Mouse (Mus musculus): Measurements from ENCODE around the gene Gtpbp4. TPM values are rescaled to one million over a fixed set of nuclear protein-coding genes. Genes with fewer than 3 reads are reported as not detected.

Gtpbp4 gene
- 108 TPM for polyA plus RNA-seq (2017; shearing (Covaris generic))

GRCm38 (mm10) chr13:8995990-8996786, at the start of gene Gtpbp4:
Gtpbp4 (minus strand) TSS chr13:8996083.

GRCm38 (mm10) chr13:8952563-8952962, 43.3 kb downstream of the Gtpbp4 start, which contains the start of gene Idi2:
Idi2 (plus strand) TSS chr13:8952863.

GRCm38 (mm10) chr13:8948131-8948530, 47.8 kb downstream of the Gtpbp4 start, which contains the start of gene Gm9745:
Gm9745 (minus strand) TSS chr13:8948231.

Other genes with a start within 250 kb of the Gtpbp4 start
- gene Wdr37, start 124.2 kb downstream of the Gtpbp4 start, polyA plus RNA-seq (2017; shearing (Covaris generic)) = 55.0 TPM
- 94.2 TPM for gene Idi1, start 110.6 kb downstream of the Gtpbp4 start, polyA plus RNA-seq (2017; shearing (Covaris generic))
- gene Gm9745, start 47.9 kb downstream of the Gtpbp4 start, polyA plus RNA-seq (2017; shearing (Covaris generic)) = not detected
- gene Idi2, start 43.2 kb downstream of the Gtpbp4 start, polyA plus RNA-seq (2017; shearing (Covaris generic)) = not detected
- 66.6 TPM for gene Larp4b, start 97.8 kb upstream of the Gtpbp4 start, polyA plus RNA-seq (2017; shearing (Covaris generic))